Mouse (Mus musculus) layer of hippocampus, adult 18-20 months (tissue): Measurements from ENCODE around the gene Zbtb17. TPM values are rescaled to one million over a fixed set of nuclear protein-coding genes. Genes with fewer than 3 reads are reported as not detected.
A peak's percentile ranks its signal among the peaks of the same experiment; 100 is the strongest.

Source experiments
- DNase-seq, 2 experiments: peaks; one replicate each; pipeline ENCODE4 v3.0.0; 2022; ENCODE audit warnings: low spot score in 2 of 2
- total RNA-seq, 2 experiments: library from RNA; stranded (reverse); gene quantifications; 2 replicates each; pipeline ENCODE4 v1.2.3; 2021

Zbtb17 gene
- total RNA-seq, 2 experiments from 2014 or later: 32.4 to 36.4 TPM

DNA sequence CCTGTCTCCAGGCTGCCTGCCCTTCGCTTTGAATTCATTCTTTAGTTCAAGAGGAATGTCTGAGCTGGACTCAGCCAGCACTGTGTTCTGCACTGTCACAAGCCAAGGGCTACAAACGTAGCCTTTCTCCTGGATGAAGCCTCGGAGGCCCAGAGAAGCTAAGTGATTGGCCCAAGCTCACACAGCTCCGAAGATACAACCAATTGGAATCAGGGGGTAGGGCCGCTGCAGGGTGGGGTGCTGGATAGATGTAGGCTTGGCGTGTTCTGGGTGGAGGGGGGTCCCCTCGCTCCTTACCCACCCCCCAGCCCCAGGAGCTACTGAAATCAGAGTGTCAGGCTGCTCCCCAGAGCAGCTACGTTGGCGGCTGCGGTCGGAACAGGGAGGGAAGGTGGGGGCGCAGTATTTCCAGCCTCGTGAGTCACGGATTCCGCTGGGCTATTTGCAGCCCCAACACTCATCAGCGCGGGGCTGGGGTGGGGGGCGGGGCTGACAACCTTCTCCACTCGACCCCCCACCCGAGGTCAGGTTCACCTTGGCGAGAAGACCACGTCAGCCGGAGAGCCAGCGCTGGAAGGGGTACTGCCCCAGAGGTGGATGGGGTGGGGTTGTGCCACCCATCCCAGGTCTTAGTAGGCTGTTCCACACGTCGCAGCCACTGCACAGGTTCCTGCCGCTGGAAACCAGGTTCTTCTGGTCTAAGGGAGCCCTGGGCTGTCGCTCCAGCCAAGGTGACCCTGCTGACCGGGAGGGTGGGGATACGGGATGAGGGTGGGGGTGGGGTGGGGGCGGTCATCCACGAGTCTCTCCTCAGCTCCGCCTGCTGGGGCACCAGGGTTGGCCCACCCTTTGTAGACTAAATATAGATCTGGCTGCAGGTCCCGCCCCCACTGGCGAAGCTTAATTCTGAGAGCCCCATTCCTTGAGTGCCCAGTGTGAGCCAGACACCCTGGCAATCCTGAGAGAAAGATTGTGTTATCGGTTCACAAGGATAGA lies 18.7 kb upstream of the Zbtb17 start:
- peak; percentile 61 to 79 for DNase-seq

- no peak for DNase-seq
These were observed 17.4 kb upstream of the Zbtb17 start for GRCm38 (mm10) chr4:141426796-141427745.

DNA sequence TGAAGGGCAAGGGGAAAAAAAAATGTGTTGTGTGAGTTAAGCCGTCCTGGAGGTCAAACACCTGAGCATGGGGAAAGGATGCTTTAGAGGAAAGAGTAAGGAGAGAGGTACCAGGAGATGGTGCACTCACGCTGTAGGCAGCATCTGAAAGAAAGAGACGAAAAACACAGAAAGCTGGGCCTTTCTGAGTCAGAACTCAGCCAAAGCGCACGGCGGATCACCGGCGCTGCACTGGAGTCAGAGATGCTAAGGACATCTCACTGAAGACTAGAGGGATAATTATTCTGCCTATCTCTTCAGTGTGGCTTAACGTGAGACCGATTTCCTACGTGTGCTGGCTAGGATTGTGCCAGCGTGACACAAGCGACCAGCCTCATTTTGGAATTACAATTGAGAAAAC lies 16.5 kb upstream of the Zbtb17 start:
- no peak for DNase-seq

GRCm38 (mm10) chr4:141429381-141429780 lies 15.1 kb upstream of the Zbtb17 start:
- no peak for DNase-seq

DNA sequence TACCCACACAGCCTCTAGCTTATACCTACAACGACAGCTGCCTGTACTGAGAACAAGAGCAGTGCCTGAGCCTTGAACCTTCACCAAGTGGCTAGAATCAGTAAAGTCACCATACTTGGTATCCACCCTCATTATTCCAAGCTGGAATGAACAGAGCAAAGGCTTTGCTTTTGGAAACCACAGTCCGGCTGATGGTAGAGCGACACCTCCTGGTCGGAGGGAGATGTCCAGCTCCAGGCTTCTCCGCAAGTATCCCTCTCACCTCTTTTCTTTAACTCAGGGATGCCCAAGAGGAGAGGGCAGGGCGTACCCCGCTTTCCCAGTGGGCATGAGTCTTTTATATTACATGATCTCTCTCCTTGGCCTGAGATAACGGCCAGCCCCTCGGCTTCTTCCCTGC lies 14.6 kb upstream of the Zbtb17 start:
- peak in 1 of 2 experiments; percentile 32 for DNase-seq

GRCm38 (mm10) chr4:141430997-141431396 lies 13.5 kb upstream of the Zbtb17 start:
- peak in 1 of 2 experiments; percentile 72 for DNase-seq

DNA sequence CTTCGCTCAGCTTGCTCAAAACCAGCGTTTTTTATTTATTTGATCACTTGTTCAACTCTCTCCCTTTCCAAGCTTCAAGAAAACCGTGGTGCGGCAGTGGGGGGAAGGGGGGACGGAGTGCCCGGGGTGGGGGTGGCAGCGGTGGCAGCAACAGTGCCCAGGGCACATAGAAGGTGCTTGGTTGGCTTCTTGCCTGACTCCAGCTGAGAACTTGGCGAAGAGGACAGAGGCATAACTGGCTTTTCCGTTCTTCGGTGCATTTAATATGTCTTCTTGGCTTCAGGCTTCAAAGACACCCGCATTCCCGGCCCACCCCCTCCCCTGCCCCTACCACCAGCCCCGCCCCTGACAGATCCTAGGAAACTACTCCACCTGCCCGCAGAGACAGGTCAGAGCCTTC lies 11.8 kb upstream of the Zbtb17 start:
- no peak for DNase-seq

GRCm38 (mm10) chr4:141433191-141433590 lies 11.3 kb upstream of the Zbtb17 start:
- no peak for DNase-seq

DNA sequence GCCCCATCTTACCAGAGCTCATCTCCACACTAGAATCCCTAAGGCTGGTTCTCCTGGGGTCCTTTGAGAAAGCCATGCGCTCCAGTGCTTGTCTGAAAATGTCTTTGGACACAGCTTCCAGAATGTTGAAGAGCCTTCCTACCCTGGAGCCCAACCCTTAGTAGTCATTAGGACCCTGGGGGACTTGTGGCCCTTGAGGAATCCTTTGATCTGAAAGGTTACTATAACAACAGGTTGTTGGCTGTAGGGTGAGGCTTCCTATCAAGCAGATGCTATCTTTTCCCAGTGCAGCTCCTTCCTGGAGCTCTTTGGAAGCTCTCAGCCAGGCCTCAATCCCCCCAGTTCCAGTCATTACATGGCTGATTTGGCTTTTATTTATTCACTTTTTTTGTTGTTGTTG lies 8.5 kb upstream of the Zbtb17 start, which contains the start of gene Srarp:
Srarp (minus strand) TSS at position 132 of the 400 bp plus-strand sequence.
- DNase-seq: no peak

DNA sequence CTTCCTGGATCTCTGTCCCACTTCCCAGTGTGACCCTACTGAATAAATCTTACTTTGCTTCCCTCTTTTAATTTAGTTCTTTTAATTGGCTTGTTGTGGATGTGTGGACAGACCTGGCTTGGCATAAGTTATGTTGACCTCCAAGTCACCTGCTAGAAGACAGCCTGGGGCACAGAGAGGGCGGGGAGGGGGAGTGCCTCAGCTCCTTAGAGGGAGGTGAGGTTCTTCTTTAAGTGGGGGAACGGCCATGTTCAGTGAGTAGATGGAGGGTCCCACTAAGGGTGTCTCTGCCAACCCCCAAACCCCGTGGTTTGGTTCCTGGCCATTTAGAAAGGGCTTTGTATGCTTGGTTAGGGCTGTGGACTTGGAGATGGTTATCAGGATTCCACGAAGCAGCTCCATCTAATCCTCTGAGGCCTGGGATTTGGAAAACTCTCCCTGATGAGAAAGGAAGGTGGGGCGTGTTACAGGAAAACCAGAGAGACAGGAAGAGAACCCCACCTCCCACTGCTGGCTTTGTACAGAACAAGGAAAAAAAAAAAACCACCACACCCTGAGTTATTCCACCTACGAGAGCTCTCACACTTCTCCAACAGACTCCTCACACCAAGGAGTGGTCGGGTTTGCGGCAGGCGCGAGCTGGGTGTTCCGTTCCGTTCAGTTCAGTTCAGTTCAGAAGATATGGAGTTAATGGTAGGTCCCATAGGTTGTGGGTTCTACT lies 5.2 kb upstream of the Zbtb17 start:
- DNase-seq: no peak

DNA sequence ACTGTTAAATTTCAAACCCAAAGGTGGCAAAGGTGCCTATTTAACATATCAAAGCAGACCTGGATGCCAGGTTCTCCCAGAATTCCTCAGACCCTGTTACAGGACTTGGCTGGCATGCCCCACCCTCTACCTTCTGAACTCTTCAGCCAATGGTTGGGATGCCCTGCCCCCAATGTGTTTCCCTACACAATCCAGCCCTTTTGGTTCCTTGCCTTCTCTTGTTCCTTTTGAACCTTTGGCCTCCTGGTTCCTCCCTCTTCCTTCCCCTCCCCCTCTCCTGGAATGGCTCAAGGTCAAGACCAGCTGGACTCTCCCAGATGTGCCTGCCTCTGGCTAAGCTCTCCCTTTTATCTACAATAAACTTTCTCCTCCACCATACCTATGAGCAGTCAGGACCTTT lies 3.6 kb upstream of the Zbtb17 start:
- DNase-seq: no peak

- DNase-seq: no peak
These were observed 619 bp upstream of the Zbtb17 start for GRCm38 (mm10) chr4:141443641-141444429.

DNA sequence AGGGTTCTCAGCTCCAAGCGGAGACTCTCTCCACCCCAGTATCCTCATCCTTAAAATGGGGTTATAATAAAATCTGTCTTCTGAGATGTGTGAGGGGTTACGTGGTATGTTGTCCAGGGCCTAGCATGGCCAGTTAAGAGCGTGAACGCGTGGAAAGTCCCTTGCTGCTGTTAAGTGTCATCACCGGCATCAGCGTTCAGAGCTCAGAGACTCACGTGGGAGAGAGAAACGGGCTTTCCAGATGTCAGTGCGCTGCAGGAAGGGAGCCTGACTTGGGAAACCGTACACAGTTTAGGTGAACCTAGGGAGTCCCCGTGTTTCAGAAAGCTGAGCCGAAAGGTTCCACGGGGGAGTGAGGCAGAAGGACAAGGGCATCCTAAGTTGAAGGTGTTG lies 870 bp downstream of the Zbtb17 start:
- DNase-seq: no peak

DNA sequence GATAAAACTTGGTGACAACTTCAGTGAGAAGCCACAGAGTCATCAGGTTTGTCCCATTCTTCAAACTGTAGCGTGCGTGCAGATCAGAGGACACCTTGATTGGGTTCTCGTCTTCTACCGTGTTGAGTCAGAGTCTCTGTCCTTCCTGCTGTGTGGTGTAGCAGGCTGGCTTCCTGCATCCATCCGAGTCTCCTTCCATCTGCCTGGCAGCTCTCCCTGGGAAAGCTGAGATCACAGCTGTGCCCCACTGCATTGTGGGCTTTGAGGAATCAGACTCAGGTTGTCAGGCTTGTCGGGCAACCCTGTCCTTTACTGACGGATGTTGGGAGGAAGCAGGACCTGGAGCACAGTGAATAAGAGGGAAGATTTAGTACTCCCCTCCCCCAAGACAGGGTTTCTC lies 1.8 kb downstream of the Zbtb17 start:
- no peak for DNase-seq

DNA sequence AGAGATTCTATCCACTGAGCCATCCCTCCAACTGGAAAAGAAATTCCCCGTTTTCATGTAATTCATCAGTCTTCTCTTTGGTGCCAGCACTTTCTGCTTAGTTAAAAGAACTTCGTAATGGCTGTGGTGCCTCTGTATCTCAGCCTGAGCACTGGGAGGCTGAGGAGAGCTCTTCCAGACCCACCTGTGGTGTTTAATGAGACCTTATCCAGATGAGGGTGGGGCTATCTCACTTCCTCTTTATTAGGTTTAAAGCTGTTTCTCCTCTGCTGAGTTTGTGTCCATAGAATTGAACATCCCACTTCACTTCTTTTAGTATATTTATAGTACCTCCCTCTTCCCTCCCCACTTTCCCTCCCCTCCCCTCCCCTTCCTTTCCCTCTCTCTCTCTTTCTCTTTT lies 6.8 kb downstream of the Zbtb17 start:
- DNase-seq: no peak

- no peak for DNase-seq
These were observed 7.5 kb downstream of the Zbtb17 start for GRCm38 (mm10) chr4:141451916-141452450.

DNA sequence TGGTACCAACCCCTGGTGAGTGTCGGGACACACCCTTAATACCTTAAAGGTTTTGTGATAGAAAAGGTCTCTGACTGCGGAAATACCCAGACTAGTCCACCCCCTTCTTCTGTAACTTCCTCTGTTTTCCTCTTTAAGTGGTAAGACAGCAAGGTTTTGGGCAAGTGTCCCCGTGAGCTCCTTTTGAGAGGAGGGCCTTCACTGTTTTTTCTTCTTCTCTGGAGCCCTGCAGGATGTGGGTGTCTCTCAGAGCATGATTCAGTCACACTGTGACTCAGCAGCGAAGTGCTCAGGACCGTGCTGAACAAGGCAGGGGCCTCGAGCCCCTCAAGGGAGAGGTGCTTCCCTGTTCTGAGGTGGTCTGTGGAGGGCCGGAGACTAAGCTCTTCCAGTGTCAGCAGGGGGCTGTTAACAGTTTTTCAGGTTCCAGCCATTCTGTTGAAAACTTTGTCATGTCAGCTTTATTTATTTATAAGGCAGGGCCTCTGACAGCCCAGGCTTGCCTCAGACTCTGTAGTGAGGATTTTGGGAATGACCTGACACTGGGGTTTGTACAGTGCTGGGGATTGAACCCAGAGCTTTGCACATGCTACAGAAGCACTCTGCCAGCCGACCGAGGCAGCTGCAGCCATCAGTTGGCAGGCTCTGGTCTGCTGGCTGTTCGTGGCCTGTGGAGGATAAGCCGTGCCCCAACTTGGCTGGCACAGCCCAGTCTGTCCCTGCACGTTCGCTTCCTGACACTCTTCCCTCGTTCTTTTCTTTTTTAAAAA lies 10.3 kb downstream of the Zbtb17 start:
- DNase-seq: peak in 1 of 2 experiments; percentile 10

DNA sequence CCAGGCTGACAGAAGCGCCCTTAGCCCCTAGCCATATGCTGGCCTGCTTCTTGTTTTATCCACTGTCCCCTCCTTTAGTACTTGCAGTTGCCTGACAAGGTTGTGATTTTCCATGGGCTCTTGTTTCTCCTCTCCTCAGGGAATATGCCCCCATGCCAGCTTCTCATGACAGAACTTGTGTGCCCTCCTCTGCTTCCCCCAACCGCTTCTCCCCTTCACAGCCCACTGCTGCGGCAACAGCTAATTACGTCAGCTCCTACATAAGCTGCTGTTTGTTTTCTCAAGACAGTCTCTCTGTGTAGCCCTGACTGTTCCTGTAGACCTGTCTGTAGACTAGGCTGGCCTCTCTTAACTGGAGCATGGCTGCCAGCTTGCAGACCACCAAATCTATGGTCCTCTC lies 11.1 kb downstream of the Zbtb17 start:
- peak in 1 of 2 experiments; percentile 3 for DNase-seq
